ENCODE assay signal across 9 mouse cellular contexts in the genomic region with DNA sequence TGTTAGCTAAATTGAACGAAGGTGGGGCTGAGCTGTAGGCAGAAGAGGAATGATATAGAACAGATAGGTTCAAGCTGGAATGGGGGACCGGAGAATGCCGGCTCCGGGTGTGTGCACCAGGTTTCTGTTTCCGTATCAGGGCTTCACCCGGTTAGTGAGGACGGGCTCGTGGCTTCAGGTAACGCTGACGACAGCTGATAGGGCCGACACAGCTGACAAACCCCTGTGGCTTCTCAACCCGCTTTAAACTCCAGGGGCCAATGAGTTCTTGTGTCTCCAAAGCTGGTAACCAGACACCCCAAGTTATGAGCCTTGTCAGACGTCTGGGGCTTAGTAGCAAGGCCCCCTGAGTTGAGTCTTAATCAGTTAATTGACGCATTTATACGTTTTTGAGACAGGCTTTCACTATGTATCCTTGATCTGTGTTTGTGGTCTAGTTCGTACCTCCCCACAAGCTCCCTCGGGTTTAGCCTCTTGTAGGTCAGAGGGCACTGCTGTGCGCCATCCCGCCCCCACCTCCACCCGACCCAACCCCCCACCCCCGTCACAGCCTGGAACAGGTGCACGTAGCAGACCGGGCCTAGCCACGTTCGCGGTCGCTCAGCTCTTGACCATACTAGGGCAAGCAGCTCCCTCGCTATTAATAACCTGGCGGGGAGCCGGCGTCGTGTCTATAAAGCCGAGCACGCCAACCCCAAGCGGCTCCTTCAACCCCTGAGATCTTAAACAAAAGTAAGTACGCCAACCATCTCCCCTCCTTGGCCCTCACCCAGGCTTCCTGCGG. TPM values are rescaled to one million over a fixed set of nuclear protein-coding genes. Genes with fewer than 3 reads are reported as not detected.
DNase-seq lines count a peak whose midpoint lies in the region; ATAC-seq and TF ChIP-seq lines count a peak whose summit lies in the region.
"Had no signal": no experiment of that assay in that cellular context is flagged by ENCODE, and none has a peak within 500 bp of the region (broad histone marks: within the 10 kb centered on the region; RNA-seq: fewer than 3 reads in every experiment).

No protein-coding gene starts in this region.

- H3K4me3 ChIP-seq in layer of hippocampus, adult 2 months = no peak overlapping the region
- H3K4me3 ChIP-seq in limb, embryonic 11.5 days (ENCODE audit: low read depth, low read length) = no peak overlapping the region
- no peak overlapping the region for H3K4me3 ChIP-seq in neural tube, embryonic 15.5 days (replicated peaks)

- no peak overlapping the region for H3K9ac ChIP-seq in limb, embryonic 11.5 days (ENCODE audit: low read length)
- H3K9ac ChIP-seq in neural tube, embryonic 15.5 days (replicated peaks) = no peak overlapping the region; the same call in 1 of the 2 replicates

- no peaks in the 10 kb centered on the region; the same call in 1 of the 2 replicates for H3K36me3 ChIP-seq in limb, embryonic 11.5 days (ENCODE audit: control insufficient read depth, insufficient read depth, low read length)
- peaks cover 17% of the 10 kb centered on the region for H3K36me3 ChIP-seq in neural tube, embryonic 15.5 days

- ATAC-seq in limb, embryonic 11.5 days (ENCODE audit: insufficient number of reproducible peaks, low FRiP score, low TSS enrichment, low read depth) = no peak
- ATAC-seq in neural tube, embryonic 15.5 days (ENCODE audit: low FRiP score) = no peak

- H3K27me3 ChIP-seq in limb, embryonic 11.5 days (ENCODE audit: control insufficient read depth, insufficient read depth, low read length) = peaks cover 29% of the 10 kb centered on the region
- H3K27me3 ChIP-seq in neural tube, embryonic 15.5 days (replicated peaks) = peaks cover 30% of the 10 kb centered on the region

- peak overlapping the region; percentile 98; the same call in 1 of the 2 replicates for H3K27ac ChIP-seq in layer of hippocampus, adult 2 months
- H3K27ac ChIP-seq in limb, embryonic 11.5 days (replicated peaks; ENCODE audit: low read depth, low read length) = no peak overlapping the region
- no peak overlapping the region for H3K27ac ChIP-seq in neural tube, embryonic 15.5 days (replicated peaks)

- H3K4me1 ChIP-seq in limb, embryonic 11.5 days (ENCODE audit: control insufficient read depth, insufficient read depth, low read length) = peaks cover 12% of the 10 kb centered on the region; the same call in 1 of the 2 replicates
- H3K4me1 ChIP-seq in neural tube, embryonic 15.5 days = peaks cover 36% of the 10 kb centered on the region

- DNase-seq in layer of hippocampus, adult 2 months (ENCODE audit: low spot score in 2 of 2) = no peak
- DNase-seq in layer of hippocampus, adult 18-20 months (ENCODE audit: low spot score in 2 of 2) = no peak
- peak; percentile 76 for DNase-seq in T-cell, adult 2 months (ENCODE audit: low spot score)
- peak; percentile 85 for DNase-seq in gastrocnemius, postnatal 25 days
- no peak for DNase-seq in limb, embryonic 11.5 days (ENCODE audit: low spot score)
- DNase-seq in frontal cortex, postnatal 10 days (ENCODE audit: low spot score in 2 of 2) = no peak
- DNase-seq in MN1 (ENCODE audit: low spot score) = no peak

- WGBS in limb, embryonic 11.5 days = 21% methylated on average over 37 of the region's 37 CpGs
- WGBS in neural tube, embryonic 15.5 days = 12% methylated on average over 37 of the region's 37 CpGs

- 0 out of 2 replicates have a peak overlapping the region, but pooled peaks have one; percentile 3 for H3K4me2 ChIP-seq in limb, embryonic 11.5 days (ENCODE audit: low read depth, severe bottlenecking)
- H3K4me2 ChIP-seq in neural tube, embryonic 15.5 days = peak overlapping the region; percentile 23

- H3K9me3 ChIP-seq in limb, embryonic 11.5 days (ENCODE audit: control insufficient read depth, low read length) = no peaks in the 10 kb centered on the region
- no peaks in the 10 kb centered on the region for H3K9me3 ChIP-seq in neural tube, embryonic 15.5 days (replicated peaks)

- TF ChIP-seq CTCF in layer of hippocampus, adult 2 months (conservative IDR thresholded peaks at IDR 0.05) = no peak

RNA-seq across cellular contexts. Expression of a gene that starts 7.7 kb away (rescaled TPM):
- under 1 TPM; 0.32 to 0.33 TPM for total RNA-seq in layer of hippocampus, adult 2 months (2021)
- under 1 TPM; 0.23 to 0.27 TPM for total RNA-seq in layer of hippocampus, adult 18-20 months (2021)
- total RNA-seq in gastrocnemius, postnatal 25 days (2021) = 10 to 100 TPM; 41.1 to 57.7 TPM
- 0.08 TPM in 1 of 2 replicates, not detected in the other for polyA plus RNA-seq in limb, embryonic 11.5 days (2014; fragmentation: Nextera tagmentation; extraction: Ambion mirVana)
- polyA plus RNA-seq in neural tube, embryonic 15.5 days (2015; fragmentation: Nextera tagmentation; extraction: Ambion mirVana) = 0.17 and 0.26 TPM in 2 replicates

RNA-seq across cellular contexts. Expression of a gene that starts 10.5 kb away (rescaled TPM):
- total RNA-seq in layer of hippocampus, adult 2 months (2021) = not detected
- total RNA-seq in layer of hippocampus, adult 18-20 months (2021) = not detected
- total RNA-seq in gastrocnemius, postnatal 25 days (2021) = not detected
- not detected in 2 replicates for polyA plus RNA-seq in limb, embryonic 11.5 days (2014; fragmentation: Nextera tagmentation; extraction: Ambion mirVana)
- polyA plus RNA-seq in neural tube, embryonic 15.5 days (2015; fragmentation: Nextera tagmentation; extraction: Ambion mirVana) = not detected in 2 replicates
- total RNA-seq: left cerebral cortex, postnatal 14 days had no signal

RNA-seq across cellular contexts. Expression of a gene that starts 11.4 kb away (rescaled TPM):
- 10 to 100 TPM; 73.6 to 78.4 TPM for total RNA-seq in layer of hippocampus, adult 2 months (2021)
- total RNA-seq in layer of hippocampus, adult 18-20 months (2021) = 10 to 100 TPM; 71.9 to 76.4 TPM
- 10 to 100 TPM; 22.3 to 22.4 TPM for total RNA-seq in gastrocnemius, postnatal 25 days (2021)
- polyA plus RNA-seq in limb, embryonic 11.5 days (2014; fragmentation: Nextera tagmentation; extraction: Ambion mirVana) = 43.3 and 49.1 TPM in 2 replicates
- polyA plus RNA-seq in neural tube, embryonic 15.5 days (2015; fragmentation: Nextera tagmentation; extraction: Ambion mirVana) = 65.7 and 70.4 TPM in 2 replicates

RNA-seq across cellular contexts. Expression of a gene that starts 17.8 kb away (rescaled TPM):
- 100 to 1,000 TPM; 907 to 909 TPM for total RNA-seq in layer of hippocampus, adult 2 months (2021)
- 100 to 1,000 TPM; 907 to 934 TPM for total RNA-seq in layer of hippocampus, adult 18-20 months (2021)
- 100 to 1,000 TPM; 838 to 862 TPM for total RNA-seq in gastrocnemius, postnatal 25 days (2021)
- polyA plus RNA-seq in limb, embryonic 11.5 days (2014; fragmentation: Nextera tagmentation; extraction: Ambion mirVana) = 428 TPM in 2 replicates
- 493 and 549 TPM in 2 replicates for polyA plus RNA-seq in neural tube, embryonic 15.5 days (2015; fragmentation: Nextera tagmentation; extraction: Ambion mirVana)

RNA-seq across cellular contexts. Expression of a gene that starts 26.5 kb away (rescaled TPM):
- 10 to 100 TPM; 29.4 to 29.5 TPM for total RNA-seq in layer of hippocampus, adult 2 months (2021)
- 10 to 100 TPM; 27.5 to 30.8 TPM for total RNA-seq in layer of hippocampus, adult 18-20 months (2021)
- 10 to 100 TPM; 11.7 to 14.2 TPM for total RNA-seq in gastrocnemius, postnatal 25 days (2021)
- polyA plus RNA-seq in limb, embryonic 11.5 days (2014; fragmentation: Nextera tagmentation; extraction: Ambion mirVana) = 53.3 and 56.9 TPM in 2 replicates
- 52.8 and 57.3 TPM in 2 replicates for polyA plus RNA-seq in neural tube, embryonic 15.5 days (2015; fragmentation: Nextera tagmentation; extraction: Ambion mirVana)

Comparison
In these comparisons a context has a peak if more than half of its experiments do, and no peak if none do; other contexts are left out.
1. DNase-seq: peak in T-cell, adult 2 months (single experiment) and gastrocnemius, postnatal 25 days (single experiment); none in layer of hippocampus, adult 2 months (0 of 2), layer of hippocampus, adult 18-20 months (0 of 2), limb, embryonic 11.5 days (single experiment), frontal cortex, postnatal 10 days (0 of 2) and MN1 (single experiment).
2. RNA of a gene that starts 7.7 kb away (total RNA-seq): 41.1 to 57.7 TPM in gastrocnemius, postnatal 25 days; 0.32 to 0.33 TPM in layer of hippocampus, adult 2 months and 0.23 to 0.27 TPM in layer of hippocampus, adult 18-20 months; every median in the first group is over 10 times any median in the second.